Mouse (Mus musculus) C2C12 (cell line): ENCODE data around the gene Lima1. TPM values are rescaled to one million over a fixed set of nuclear protein-coding genes. Genes with fewer than 3 reads are reported as not detected.
A peak's percentile ranks its signal among the peaks of the same experiment; 100 is the strongest.

ENCODE experiments used
- H3K27me3 ChIP-seq: one replicate; pipeline ENCODE4 v1.6.1; 2011; ENCODE audit not compliant: control insufficient read depth, insufficient read depth, insufficient read length
- H3K36me3 ChIP-seq: one replicate; pipeline ENCODE4 v1.6.1; 2011; ENCODE audit not compliant: control insufficient read depth, insufficient read depth
- H3K4me3 ChIP-seq: one replicate; pipeline ENCODE4 v1.5.1; 2011; ENCODE audit warnings: mild to moderate bottlenecking, control low read depth; ENCODE audit not compliant: poor library complexity, insufficient read depth, severe bottlenecking
- H3K79me2 ChIP-seq: one replicate; pipeline ENCODE4 v1.6.1; 2011; ENCODE audit not compliant: control insufficient read depth, insufficient read depth
- H3K79me3 ChIP-seq: one replicate; pipeline ENCODE4 v1.6.1; 2011; ENCODE audit warnings: low read depth, control low read depth
- H3ac ChIP-seq: one replicate; pipeline ENCODE3; 2011; ENCODE audit warnings: low read depth; ENCODE audit not compliant: control insufficient read depth, insufficient read length
- CEBPB ChIP-seq: IDR thresholded peaks from one replicate; pipeline ENCODE4 v1.6.1; 2011; ENCODE audit warnings: low read depth, mild to moderate bottlenecking, control low read depth, moderate library complexity
- CTCF ChIP-seq: IDR thresholded peaks from one replicate; pipeline ENCODE4 v1.5.1; 2011; ENCODE audit not compliant: control insufficient read depth, insufficient read depth, insufficient read length
- FOSL1 ChIP-seq: IDR thresholded peaks from one replicate; pipeline ENCODE4 v1.8.0; 2011; ENCODE audit warnings: mild to moderate bottlenecking, low read length; ENCODE audit not compliant: poor library complexity, insufficient read depth, severe bottlenecking
- MAX ChIP-seq: IDR thresholded peaks from one replicate; pipeline ENCODE4 v1.6.1; 2011; ENCODE audit warnings: mild to moderate bottlenecking, control low read depth
- MYOD1 ChIP-seq: IDR thresholded peaks from one replicate; pipeline ENCODE4 v1.6.1; 2011; ENCODE audit warnings: low read depth; ENCODE audit not compliant: control insufficient read depth, insufficient read length
- MYOG ChIP-seq: IDR thresholded peaks from one replicate; pipeline ENCODE4 v1.6.1; 2011; ENCODE audit not compliant: control insufficient read depth, insufficient read length; ENCODE audit errors: extremely low read depth
- USF1 ChIP-seq: IDR thresholded peaks from one replicate; pipeline ENCODE4 v1.6.1; 2011; ENCODE audit warnings: low read depth, mild to moderate bottlenecking, control low read depth, moderate library complexity
- polyA plus RNA-seq: library from polyadenylated mRNA; unstranded; fragments of >200 nt; fragmentation: generic; extraction: Trizol; gene quantifications from one replicate; pipeline ENCODE4 v1.2.1, GENCODE M21; 2012; ENCODE audit warnings: missing spikeins

The Lima1 gene
- polyA plus RNA-seq, 1 experiment: 130 TPM

- Histone ChIP-seq H3K36me3 (peaks cover 88% of the 10 kb centered on the region), H3K27me3 (no peaks in the 10 kb centered on the region), H3K79me3 (peaks cover 63% of the 10 kb centered on the region), H3K4me3 (no peak overlapping the region), H3K79me2 (peaks cover 90% of the 10 kb centered on the region), H3ac (no peak overlapping the region)
- TF ChIP-seq USF1 (no peak), MYOD1 (peak; percentile 53)
These were observed 67.2 kb downstream of the Lima1 start for GRCm38 (mm10) chr15:99807776-99808735.

DNA sequence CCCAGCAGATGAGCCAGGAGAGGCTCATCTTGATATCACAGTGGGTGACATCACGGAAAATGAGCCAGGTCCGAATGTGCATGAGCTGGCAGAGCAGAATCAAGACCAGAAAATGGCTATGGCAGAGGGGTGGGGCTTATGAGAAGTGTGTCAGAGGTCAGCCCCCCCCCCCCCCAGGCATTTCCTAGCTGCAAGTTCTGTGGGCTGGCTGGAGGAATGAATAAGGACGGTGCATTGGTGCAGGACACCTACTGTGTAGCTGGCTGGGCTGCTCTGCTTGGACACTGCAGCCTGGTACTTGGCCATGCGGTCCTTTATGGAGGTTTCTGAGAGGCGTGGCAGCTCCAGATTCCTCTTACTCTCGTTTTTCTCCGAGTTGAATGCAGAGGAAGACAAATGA is 69.1 kb downstream of the Lima1 start:
- Histone ChIP-seq H3ac (no peak overlapping the region), H3K79me2 (peaks cover 90% of the 10 kb centered on the region), H3K36me3 (peaks cover 88% of the 10 kb centered on the region), H3K27me3 (no peaks in the 10 kb centered on the region), H3K79me3 (peaks cover 51% of the 10 kb centered on the region), H3K4me3 (no peak overlapping the region)
- TF ChIP-seq MYOD1 (no peak), CEBPB (no peak), MYOG (no peak), MAX (no peak), FOSL1 (no peak), USF1 (no peak), CTCF (no peak)

GRCm38 (mm10) chr15:99805673-99806072 is 69.6 kb downstream of the Lima1 start:
- no peak overlapping the region for H3K4me3 ChIP-seq
- peaks cover 92% of the 10 kb centered on the region for H3K36me3 ChIP-seq
- peaks cover 90% of the 10 kb centered on the region for H3K79me2 ChIP-seq
- TF ChIP-seq USF1: no peak
- TF ChIP-seq FOSL1: no peak
- no peak for TF ChIP-seq MYOG
- TF ChIP-seq CTCF: no peak
- no peak for TF ChIP-seq CEBPB
- TF ChIP-seq MYOD1: no peak
- TF ChIP-seq MAX: no peak
- H3K27me3 ChIP-seq: no peaks in the 10 kb centered on the region
- no peak overlapping the region for H3ac ChIP-seq
- peaks cover 46% of the 10 kb centered on the region for H3K79me3 ChIP-seq

DNA sequence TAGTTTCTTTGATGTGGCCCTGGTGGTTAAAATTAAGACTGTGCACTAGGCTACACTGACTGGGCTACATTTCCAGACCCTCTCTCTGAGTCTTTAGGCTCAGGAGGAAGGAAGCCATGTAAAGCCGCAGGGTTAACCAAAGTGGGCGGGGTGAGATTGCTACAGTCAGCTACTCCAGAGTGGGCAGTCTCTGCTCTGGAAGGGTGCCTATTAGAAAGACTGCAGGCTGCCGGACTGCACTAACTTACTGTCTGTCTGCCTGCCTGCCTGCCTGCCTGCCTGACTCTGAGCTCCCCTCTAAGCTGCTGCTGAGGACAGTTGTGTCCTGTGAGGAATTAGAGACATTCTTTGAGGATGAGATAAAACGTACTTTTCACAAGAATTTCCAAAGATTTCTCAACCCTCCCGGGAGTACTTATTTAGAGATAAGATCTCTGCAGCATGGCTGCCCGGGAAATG is 72.0 kb downstream of the Lima1 start:
- H3K4me3 ChIP-seq: no peak overlapping the region
- H3K36me3 ChIP-seq: peaks cover 96% of the 10 kb centered on the region

GRCm38 (mm10) chr15:99801885-99802572 is 73.2 kb downstream of the Lima1 start:
- Histone ChIP-seq H3ac (no peak overlapping the region), H3K79me3 (peaks cover 22% of the 10 kb centered on the region), H3K36me3 (peaks cover 96% of the 10 kb centered on the region), H3K79me2 (peaks cover 75% of the 10 kb centered on the region), H3K4me3 (no peak overlapping the region), H3K27me3 (no peaks in the 10 kb centered on the region)
- TF ChIP-seq FOSL1 (no peak), MYOD1 (no peak), CEBPB (no peak), CTCF (no peak), MAX (no peak), USF1 (no peak), MYOG (no peak)

More for the DNA sequence above, 72.0 kb downstream of the Lima1 start:
- Histone ChIP-seq H3K79me2 (peaks cover 81% of the 10 kb centered on the region), H3K27me3 (no peaks in the 10 kb centered on the region), H3K79me3 (peaks cover 28% of the 10 kb centered on the region), H3ac (peak overlapping the region; percentile 37)
- TF ChIP-seq USF1 (no peak), CTCF (no peak), MYOG (no peak), MYOD1 (no peak), MAX (no peak), FOSL1 (no peak), CEBPB (peak; percentile 93)
